Mouse (Mus musculus) heart, embryonic 14.5 days (tissue): ENCODE measurements around the gene Hfe. TPM values are rescaled to one million over a fixed set of nuclear protein-coding genes. Genes with fewer than 3 reads are reported as not detected.
A peak's percentile ranks its signal among the peaks of the same experiment; 100 is the strongest.
"Not testable (repeated sequence)": the region's sequence is repeated elsewhere in the genome, so short reads cannot be mapped to it uniquely, and the experiment has no call there.

Experiments
- ATAC-seq: fragments of 200-750 bp; cut with Nextera tagmentation; 2 replicates; pipeline ENCODE4 v1.8.0; 2017; ENCODE audit warnings: low read depth, moderate TSS enrichment; ENCODE audit not compliant: insufficient number of reproducible peaks, insufficient read depth, low FRiP score
- H3K27ac ChIP-seq, 2 experiments: fragments of 200-500 bp in 1 of 2; fragments of 300-500 bp in 1 of 2; sonication (generic) in 1 of 2; replicated peaks in 1 of 2; 2 replicates each; pipeline ENCODE4 v1.5.1; 2012 to 2014; ENCODE audit warnings: low read depth in 2 of 2, low read length in 2 of 2, control low read depth in 1 of 2, mild to moderate bottlenecking in 1 of 2, mixed read lengths in 1 of 2; ENCODE audit not compliant: control insufficient read depth in 1 of 2, insufficient read depth in 1 of 2
- H3K27me3 ChIP-seq: fragments of 300-500 bp; sonication (generic); 2 replicates; pipeline ENCODE4 v1.6.1; 2014; ENCODE audit warnings: mild to moderate bottlenecking, low read length, control low read depth; ENCODE audit not compliant: control insufficient read depth, insufficient read depth
- H3K36me3 ChIP-seq: fragments of 300-500 bp; sonication (generic); 2 replicates; pipeline ENCODE4 v1.6.1; 2014; ENCODE audit warnings: mild to moderate bottlenecking, control low read depth, low read length, mixed read lengths; ENCODE audit not compliant: control insufficient read depth, insufficient read depth
- H3K4me1 ChIP-seq, 2 experiments: fragments of 200-500 bp in 1 of 2; fragments of 300-500 bp in 1 of 2; sonication (generic) in 1 of 2; 2 replicates each; pipeline ENCODE4 v1.6.1; 2012 to 2014; ENCODE audit warnings: low read length in 2 of 2, control low read depth in 1 of 2, mixed read lengths in 1 of 2; ENCODE audit not compliant: control insufficient read depth in 2 of 2, insufficient read depth in 2 of 2
- H3K4me2 ChIP-seq: fragments of 300-500 bp; sonication (generic); 2 replicates; pipeline ENCODE4 v1.6.1; 2014; ENCODE audit warnings: mild to moderate bottlenecking, low read length
- H3K4me3 ChIP-seq, 2 experiments: fragments of 200-500 bp in 1 of 2; fragments of 300-500 bp in 1 of 2; sonication (generic) in 1 of 2; 2 replicates each; pipeline ENCODE4 v1.5.1; 2012 to 2014; ENCODE audit warnings: low read length in 2 of 2, mild to moderate bottlenecking in 2 of 2, control low read depth in 1 of 2, low read depth in 1 of 2, moderate library complexity in 1 of 2; ENCODE audit not compliant: control insufficient read depth in 1 of 2, insufficient read depth in 1 of 2
- H3K9ac ChIP-seq: fragments of 300-500 bp; sonication (generic); 2 replicates; pipeline ENCODE4 v1.6.1; 2014; ENCODE audit warnings: mild to moderate bottlenecking, low read length
- H3K9me3 ChIP-seq: fragments of 300-500 bp; sonication (generic); 2 replicates; pipeline ENCODE4 v1.6.1; 2016; ENCODE audit warnings: low read length, control low read depth; ENCODE audit not compliant: control insufficient read depth
- WGBS: fragments of 180-500 bp; shearing (Covaris S2); extraction: QIAGEN DNeasy Blood & Tissue Kit; methylation state at CpG from one replicate; pipeline ENCODE4 v1.1.7; 2014; 5-methylcytosine and 5-hydroxymethylcytosine counted together
- polyA plus RNA-seq: library from polyadenylated mRNA; unstranded; fragments of >200 nt; fragmentation: Nextera tagmentation; extraction: Ambion mirVana; gene quantifications from 2 replicates; pipeline ENCODE4 v1.2.1, GENCODE M21; 2014

Gene Hfe
- polyA plus RNA-seq, 1 experiment from 2014 or later = 13.0 TPM

- ATAC-seq = no peak
- peaks cover 7 to 15% of the 10 kb centered on the region in 2 experiments for H3K4me1 ChIP-seq
- H3K4me2 ChIP-seq = no peak overlapping the region
- H3K4me3 ChIP-seq = no peak overlapping the region
- H3K9me3 ChIP-seq = no peaks in the 10 kb centered on the region
- 76% methylated on average over 4 of the region's 4 CpGs for WGBS
- peak overlapping the region; percentile 46 to 59 for H3K27ac ChIP-seq
- H3K27me3 ChIP-seq = no peaks in the 10 kb centered on the region
- H3K9ac ChIP-seq = no peak overlapping the region
- no peaks in the 10 kb centered on the region for H3K36me3 ChIP-seq
Measured at GRCm38 (mm10) chr13:23708041-23708440, 2.6 kb downstream of the Hfe start.

GRCm38 (mm10) chr13:23706771-23707170 is 3.9 kb downstream of the Hfe start:
- peaks cover 7 to 15% of the 10 kb centered on the region in 2 experiments for H3K4me1 ChIP-seq
- no peak overlapping the region for H3K27ac ChIP-seq
- 92% methylated on average over 12 of the region's 12 CpGs for WGBS
- no peak overlapping the region for H3K4me2 ChIP-seq
- H3K9ac ChIP-seq = no peak overlapping the region
- no peaks in the 10 kb centered on the region for H3K36me3 ChIP-seq
- no peaks in the 10 kb centered on the region for H3K9me3 ChIP-seq
- H3K4me3 ChIP-seq = no peak overlapping the region
- ATAC-seq = no peak
- H3K27me3 ChIP-seq = no peaks in the 10 kb centered on the region

GRCm38 (mm10) chr13:23705751-23706356 is 4.8 kb downstream of the Hfe start:
- Histone ChIP-seq H3K4me3 (no peak overlapping the region), H3K36me3 (no peaks in the 10 kb centered on the region), H3K9me3 (no peaks in the 10 kb centered on the region), H3K27ac (no peak overlapping the region), H3K4me1 (peaks cover 7 to 18% of the 10 kb centered on the region in 2 experiments), H3K9ac (no peak overlapping the region), H3K4me2 (no peak overlapping the region), H3K27me3 (no peaks in the 10 kb centered on the region)
- WGBS = 80% methylated on average over 7 of the region's 7 CpGs
- no peak for ATAC-seq

GRCm38 (mm10) chr13:23702801-23703200 is 7.9 kb downstream of the Hfe start:
- not testable (repeated sequence) for H3K4me2 ChIP-seq, H3K9ac ChIP-seq, H3K9me3 ChIP-seq, H3K36me3 ChIP-seq, H3K27ac ChIP-seq, H3K27me3 ChIP-seq, ATAC-seq, H3K4me1 ChIP-seq, H3K4me3 ChIP-seq
- 58% methylated on average over 2 of the region's 2 CpGs for WGBS

GRCm38 (mm10) chr13:23702220-23702619 is 8.4 kb downstream of the Hfe start:
- H3K4me3 ChIP-seq = no peak overlapping the region
- no peak overlapping the region for H3K27ac ChIP-seq
- no peak overlapping the region for H3K4me2 ChIP-seq
- H3K4me1 ChIP-seq = 0 out of 4 replicates have a peak, but pooled peaks cover 0 to 3% of the 10 kb centered on the region in 2 experiments
- ATAC-seq = no peak
- H3K9ac ChIP-seq = no peak overlapping the region
- H3K27me3 ChIP-seq = no peaks in the 10 kb centered on the region
- 77% methylated on average over 4 of the region's 4 CpGs for WGBS
- no peaks in the 10 kb centered on the region for H3K9me3 ChIP-seq
- no peaks in the 10 kb centered on the region for H3K36me3 ChIP-seq

- 15% methylated on average over 8 of the region's 8 CpGs for WGBS
- H3K4me2 ChIP-seq = no peak overlapping the region
- H3K4me1 ChIP-seq = peaks cover under 1 to 5% of the 10 kb centered on the region in 2 experiments; a peak in 1 of 4 replicates
- H3K9ac ChIP-seq = peak overlapping the region; percentile 34; the same call in 1 of the 2 replicates
- no peaks in the 10 kb centered on the region for H3K9me3 ChIP-seq
- H3K27me3 ChIP-seq = no peaks in the 10 kb centered on the region
- no peak overlapping the region for H3K27ac ChIP-seq
- no peaks in the 10 kb centered on the region for H3K36me3 ChIP-seq
- ATAC-seq = no peak
- H3K4me3 ChIP-seq = no peak overlapping the region
Measured at GRCm38 (mm10) chr13:23700786-23701520, 9.7 kb downstream of the Hfe start.

- H3K27me3 ChIP-seq = no peaks in the 10 kb centered on the region
- H3K4me1 ChIP-seq = peaks cover 4 to 7% of the 10 kb centered on the region in 2 experiments; a peak in 2 of 4 replicates
- no peaks in the 10 kb centered on the region for H3K36me3 ChIP-seq
- ATAC-seq = no peak
- H3K4me3 ChIP-seq = no peak overlapping the region
- WGBS = 64% methylated on average over 3 of the region's 3 CpGs
- no peak overlapping the region for H3K27ac ChIP-seq
- H3K9me3 ChIP-seq = no peaks in the 10 kb centered on the region
- H3K9ac ChIP-seq = no peak overlapping the region
- H3K4me2 ChIP-seq = no peak overlapping the region
Measured at GRCm38 (mm10) chr13:23699767-23700166, 10.9 kb downstream of the Hfe start.
